18 mouse cellular contexts compared by ENCODE assay signal in the genomic region with DNA sequence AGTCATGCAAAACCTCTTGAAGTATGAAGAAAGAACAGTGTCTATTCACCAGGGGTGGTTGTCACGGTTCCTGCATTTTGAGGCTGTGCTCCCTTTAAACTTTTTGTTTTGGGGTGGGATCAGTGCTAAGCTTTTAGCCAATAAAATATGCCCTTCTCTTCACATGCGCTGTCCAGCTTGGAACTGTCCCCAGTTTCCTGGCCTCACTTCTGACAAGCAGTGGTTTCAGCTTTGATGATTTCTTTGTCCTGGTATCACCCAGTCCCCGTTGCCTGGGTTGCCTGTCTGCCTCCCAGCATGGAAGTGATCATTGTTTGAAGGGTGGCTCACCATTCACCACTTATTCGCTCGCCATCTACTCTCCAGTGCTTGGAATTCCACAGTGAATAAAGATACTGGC.
DNase-seq lines count a peak whose midpoint lies in the region; ATAC-seq and TF ChIP-seq lines count a peak whose summit lies in the region.
"Had no signal": no experiment of that assay in that cellular context is flagged by ENCODE, and none has a peak within 500 bp of the region (broad histone marks: within the 10 kb centered on the region; RNA-seq: fewer than 3 reads in every experiment).

No protein-coding gene starts in this region.

- ATAC-seq in lung, embryonic 14.5 days (ENCODE audit: insufficient read depth) = no peak
- peak; percentile 85 for ATAC-seq in hindbrain, postnatal 0 days
- ATAC-seq: intestine, embryonic 16.5 days; Patski had no signal

- peak; percentile 34 to 40 for DNase-seq in cerebellum, postnatal 10 days
- no peak for DNase-seq in cerebellum, postnatal 25 days
- peak; percentile 13 for DNase-seq in lung, embryonic 14.5 days
- no peak for DNase-seq in lung, adult 2 months
- peak; percentile 14 to 61 for DNase-seq in heart, postnatal 14 days
- DNase-seq in hindbrain, postnatal 0 days (ENCODE audit: low spot score) = peak; percentile 73
- no peak for DNase-seq in spleen, postnatal 36 days (ENCODE audit: low spot score in 2 of 2)
- no peak for DNase-seq in urinary bladder, adult 2 months (ENCODE audit: low spot score)
- DNase-seq: adrenal gland, adult 8-10 months; cerebellum, adult 9-11 months; kidney, postnatal 14 days; layer of hippocampus, postnatal 36 days; lung, postnatal 4 days; right cerebral cortex, adult 18-20 months had no signal

- no peaks in the 10 kb centered on the region for H3K36me3 ChIP-seq in lung, embryonic 14.5 days (ENCODE audit: insufficient read depth)
- H3K36me3 ChIP-seq in hindbrain, postnatal 0 days (ENCODE audit: insufficient read depth, low read length) = no peaks in the 10 kb centered on the region
- H3K36me3 ChIP-seq: heart, embryonic 13.5 days had no signal

- H3K4me2 ChIP-seq in lung, embryonic 14.5 days = no peak overlapping the region
- H3K4me2 ChIP-seq in hindbrain, postnatal 0 days (ENCODE audit: low read depth, low read length) = no peak overlapping the region
- H3K4me2 ChIP-seq: heart, embryonic 13.5 days had no signal

- H3K9ac ChIP-seq in lung, embryonic 14.5 days = no peak overlapping the region
- H3K9ac ChIP-seq in hindbrain, postnatal 0 days (replicated peaks; ENCODE audit: low read length) = no peak overlapping the region
- H3K9ac ChIP-seq: heart, embryonic 13.5 days; liver, embryonic 14.5 days had no signal

- TF ChIP-seq POLR2A in lung, adult 2 months (IDR thresholded peaks at IDR 0.05; ENCODE audit: borderline replicate concordance, extremely low read depth, low read depth, low read length) = no peak

- H3K4me3 ChIP-seq in lung, embryonic 14.5 days (ENCODE audit: low read depth, low read length) = no peak overlapping the region
- H3K4me3 ChIP-seq in lung, adult 2 months (replicated peaks; ENCODE audit: extremely low read depth, low read depth, low read length) = no peak overlapping the region
- no peak overlapping the region for H3K4me3 ChIP-seq in hindbrain, postnatal 0 days (ENCODE audit: low read length)
- H3K4me3 ChIP-seq: heart, embryonic 13.5 days had no signal

- no peaks in the 10 kb centered on the region for H3K4me1 ChIP-seq in lung, embryonic 14.5 days (ENCODE audit: insufficient read depth)
- no peaks in the 10 kb centered on the region for H3K4me1 ChIP-seq in lung, adult 2 months (ENCODE audit: control insufficient read depth, insufficient read depth, low read length)
- H3K4me1 ChIP-seq in hindbrain, postnatal 0 days (ENCODE audit: insufficient read depth, low read length) = peaks cover 12% of the 10 kb centered on the region

- no peak for TF ChIP-seq CTCF in lung, embryonic 14.5 days (IDR thresholded peaks at IDR 0.05; ENCODE audit: low read depth)
- no peak for TF ChIP-seq CTCF in lung, adult 2 months (IDR thresholded peaks at IDR 0.05; ENCODE audit: insufficient read depth, low read length)
- no peak for TF ChIP-seq CTCF in hindbrain, postnatal 0 days (IDR thresholded peaks at IDR 0.05; ENCODE audit: low read depth)

- 69% methylated on average over 5 of the region's 5 CpGs for WGBS in lung, embryonic 14.5 days
- 69% methylated on average over 5 of the region's 5 CpGs for WGBS in lung, adult 2 months
- WGBS in hindbrain, postnatal 0 days = 30% methylated on average over 5 of the region's 5 CpGs

- H3K27me3 ChIP-seq in lung, embryonic 14.5 days (ENCODE audit: insufficient read depth, low read length) = no peaks in the 10 kb centered on the region
- H3K27me3 ChIP-seq in hindbrain, postnatal 0 days (ENCODE audit: insufficient read depth, low read length) = no peaks in the 10 kb centered on the region
- H3K27me3 ChIP-seq: heart, embryonic 13.5 days; Patski had no signal

- no peak overlapping the region for H3K27ac ChIP-seq in lung, embryonic 14.5 days (ENCODE audit: low read depth)
- H3K27ac ChIP-seq in hindbrain, postnatal 0 days = no peak overlapping the region
- H3K27ac ChIP-seq: heart, embryonic 13.5 days; liver, embryonic 14.5 days had no signal

- intact Hi-C loops in heart, postnatal 14 days (cut with DNase I) = loop anchor here (2.0 to 5.0 kb wide), 3 partner anchors 153 to 508 kb away; no protein-coding TSS in a partner anchor

- H3K9me3 ChIP-seq in lung, embryonic 14.5 days (ENCODE audit: low read depth, low read length) = no peaks in the 10 kb centered on the region
- H3K9me3 ChIP-seq in hindbrain, postnatal 0 days (ENCODE audit: low read length) = no peaks in the 10 kb centered on the region

Comparison
In these comparisons a context has a peak if more than half of its experiments do, and no peak if none do; other contexts are left out.
1. DNase-seq: peak in cerebellum, postnatal 10 days (2 of 2), lung, embryonic 14.5 days (single experiment), heart, postnatal 14 days (2 of 2) and hindbrain, postnatal 0 days (single experiment); none in cerebellum, postnatal 25 days (0 of 2), lung, adult 2 months (single experiment), spleen, postnatal 36 days (0 of 2) and urinary bladder, adult 2 months (single experiment).